Mouse (Mus musculus) heart, adult 2 months (tissue): ENCODE data around the gene Odf3b. TPM values are rescaled to one million over a fixed set of nuclear protein-coding genes. Genes with fewer than 3 reads are reported as not detected.

ENCODE experiments used
- DNase-seq, 2 experiments: peaks; one replicate each; pipeline ENCODE4 v3.0.0; 2021
- H3K27ac ChIP-seq: fragments of 200-600 bp; 2 replicates; pipeline ENCODE4 v1.8.1; 2022
- H3K27me3 ChIP-seq: fragments of 200-500 bp; 2 replicates; pipeline ENCODE4 v1.6.1; 2012; ENCODE audit warnings: mild to moderate bottlenecking, low read length, inconsistent platforms, mixed read lengths; ENCODE audit not compliant: control insufficient read depth, insufficient read depth
- H3K36me3 ChIP-seq: fragments of 200-500 bp; 2 replicates; pipeline ENCODE4 v1.6.1; 2012; ENCODE audit warnings: low read length, inconsistent platforms; ENCODE audit not compliant: control insufficient read depth, insufficient read depth
- H3K4me1 ChIP-seq: fragments of 200-500 bp; 2 replicates; pipeline ENCODE4 v1.6.1; 2011; ENCODE audit warnings: low read length; ENCODE audit not compliant: control insufficient read depth, insufficient read depth
- H3K4me3 ChIP-seq: fragments of 200-600 bp; 2 replicates; pipeline ENCODE4 v1.8.1; 2022
- H3K79me2 ChIP-seq: fragments of 200-500 bp; replicated peaks from 2 replicates; pipeline ENCODE4 v1.6.1; 2012; ENCODE audit warnings: mild to moderate bottlenecking, inconsistent platforms, low read length, moderate library complexity, mixed read lengths; ENCODE audit not compliant: control insufficient read depth, insufficient read depth
- H3K9ac ChIP-seq: fragments of 200-500 bp; 2 replicates; pipeline ENCODE4 v1.6.1; 2012; ENCODE audit warnings: low read depth, mild to moderate bottlenecking, control low read depth, inconsistent platforms, low read length, mixed read lengths
- CTCF ChIP-seq: fragments of 200-600 bp; IDR thresholded peaks from 2 replicates; pipeline ENCODE4 v1.8.1; 2022; ENCODE audit warnings: antibody characterized with exemption, mild to moderate bottlenecking, moderate library complexity
- EP300 ChIP-seq: fragments of 200-500 bp; IDR thresholded peaks from 2 replicates; pipeline ENCODE4 v1.6.1; 2011; ENCODE audit warnings: low read depth, low read length, control low read depth; ENCODE audit not compliant: insufficient read depth
- POLR2A ChIP-seq: fragments of 200-500 bp; IDR thresholded peaks from 2 replicates; pipeline ENCODE4 v1.6.1; 2011; ENCODE audit warnings: mild to moderate bottlenecking, low read depth, low read length, control low read depth; ENCODE audit not compliant: insufficient read depth
- WGBS: fragments of 180-500 bp; shearing (Covaris S2); methylation state at CpG from one replicate; pipeline ENCODE4 v1.1.7; 2018; 5-methylcytosine and 5-hydroxymethylcytosine counted together
- intact Hi-C: fragments of 180-260 bp; cut with DNase I; formaldehyde crosslinking; loops from one replicate; pipeline ENCODE4 v1.15.1; 2025
- polyA plus RNA-seq: library from polyadenylated mRNA; depleted of rRNA; stranded (reverse); fragments of >200 nt; gene quantifications from 2 replicates; pipeline ENCODE4 v1.2.3, GENCODE M21; 2012
- total RNA-seq, 2 experiments: library from RNA; stranded (reverse); gene quantifications; 2 replicates each; pipeline ENCODE4 v1.2.3; 2021

Odf3b gene
- total and polyA plus RNA-seq, 3 experiments = 0.91 to 9.1 (median 0.94) TPM

DNA sequence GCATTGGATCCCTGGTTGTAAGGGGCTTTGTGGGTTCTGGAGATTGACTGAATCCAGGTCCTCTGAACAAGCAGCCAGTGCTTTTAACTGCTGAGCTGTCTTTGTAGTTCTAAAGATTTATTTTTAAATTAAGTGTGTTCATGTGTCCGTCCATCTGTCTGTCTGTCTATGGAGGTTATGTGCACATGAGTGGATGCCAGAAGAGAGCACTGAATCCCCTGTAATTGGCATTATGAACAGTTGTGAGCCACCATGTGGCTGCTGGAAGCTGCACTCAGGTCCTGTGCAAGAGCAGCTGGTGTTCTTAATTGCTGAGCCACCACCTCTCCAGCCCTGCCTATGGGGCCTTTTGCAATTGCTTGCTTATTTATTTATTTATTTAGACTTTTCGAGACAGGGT is 19.1 kb upstream of the Odf3b start:
- H3K79me2 ChIP-seq = no peaks in the 10 kb centered on the region
- intact Hi-C loops = no loop called here
- 86% methylated on average over 2 of the region's 2 CpGs for WGBS
- no peaks in the 10 kb centered on the region for H3K27me3 ChIP-seq
- TF ChIP-seq EP300 = no peak
- TF ChIP-seq CTCF = no peak
- TF ChIP-seq POLR2A = no peak
- no peak overlapping the region for H3K9ac ChIP-seq
- no peak for DNase-seq
- H3K36me3 ChIP-seq = no peaks in the 10 kb centered on the region
- H3K27ac ChIP-seq = no peak overlapping the region
- H3K4me1 ChIP-seq = peaks cover 3% of the 10 kb centered on the region
- H3K4me3 ChIP-seq = no peak overlapping the region

DNA sequence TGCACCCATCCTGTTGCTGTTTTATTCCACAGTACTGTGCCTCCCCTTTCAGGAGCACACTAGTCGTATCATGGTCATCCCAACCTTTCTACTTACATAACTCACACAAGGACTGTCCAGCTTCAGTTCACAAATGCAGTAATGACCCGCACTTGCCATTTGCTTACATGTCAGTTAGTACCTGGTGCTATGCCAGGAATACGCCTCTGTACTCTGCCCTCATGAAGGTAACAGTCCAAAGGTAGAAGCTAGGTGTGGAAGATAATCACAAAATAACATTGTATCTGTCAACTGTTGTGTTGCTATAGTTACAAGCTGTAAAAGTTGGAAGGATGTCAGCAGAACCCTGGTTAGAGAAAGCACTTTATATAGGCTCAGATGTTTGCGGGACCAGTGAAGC is 17.8 kb upstream of the Odf3b start:
- WGBS = 86% methylated on average over 4 of the region's 4 CpGs
- Histone ChIP-seq H3K9ac (no peak overlapping the region), H3K27ac (no peak overlapping the region), H3K36me3 (no peaks in the 10 kb centered on the region), H3K4me3 (no peak overlapping the region), H3K4me1 (peaks cover 3% of the 10 kb centered on the region), H3K27me3 (no peaks in the 10 kb centered on the region), H3K79me2 (no peaks in the 10 kb centered on the region)
- no peak for DNase-seq
- no peak for TF ChIP-seq POLR2A
- no peak for TF ChIP-seq EP300
- TF ChIP-seq CTCF = no peak
- intact Hi-C loops = no loop called here

DNA sequence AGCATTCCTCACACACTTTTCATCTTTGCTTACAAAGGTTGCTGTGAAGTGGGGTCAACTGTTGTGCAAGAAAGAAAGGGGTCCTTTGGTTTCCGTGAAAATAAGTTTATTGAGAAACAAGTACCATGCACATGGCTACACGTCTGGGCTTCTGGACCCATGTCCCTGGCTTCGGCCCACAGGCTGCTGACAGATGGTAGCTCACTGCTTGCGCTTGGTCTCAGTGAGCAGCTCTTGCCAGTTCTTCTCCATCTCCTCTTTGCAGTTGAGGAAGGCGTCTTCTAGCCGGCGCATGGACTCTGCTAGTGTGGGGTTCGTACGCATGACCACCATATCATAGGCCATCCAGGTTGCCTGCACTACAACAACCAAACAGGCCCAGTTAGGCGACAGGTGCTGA is 11.0 kb upstream of the Odf3b start:
- Histone ChIP-seq H3K9ac (no peak overlapping the region), H3K27ac (no peak overlapping the region), H3K36me3 (no peaks in the 10 kb centered on the region), H3K4me1 (no peaks in the 10 kb centered on the region), H3K4me3 (no peak overlapping the region), H3K79me2 (no peaks in the 10 kb centered on the region), H3K27me3 (no peaks in the 10 kb centered on the region; the same call in 1 of the 2 replicates)
- TF ChIP-seq POLR2A (no peak), CTCF (no peak), EP300 (no peak)
- intact Hi-C loops = no loop called here
- DNase-seq = no peak
- WGBS = 94% methylated on average over 10 of the region's 10 CpGs

GRCm38 (mm10) chr15:89387127-89387526 is 8.0 kb upstream of the Odf3b start:
- Histone ChIP-seq H3K4me1 (no peaks in the 10 kb centered on the region), H3K9ac (no peak overlapping the region), H3K36me3 (no peaks in the 10 kb centered on the region), H3K79me2 (no peaks in the 10 kb centered on the region), H3K27me3 (no peaks in the 10 kb centered on the region; the same call in 1 of the 2 replicates), H3K27ac (no peak overlapping the region), H3K4me3 (no peak overlapping the region)
- DNase-seq = no peak
- 33% methylated on average over 12 of the region's 12 CpGs for WGBS
- TF ChIP-seq POLR2A (no peak), CTCF (no peak), EP300 (no peak)
- intact Hi-C loops = no loop called here

GRCm38 (mm10) chr15:89384617-89385016 is 5.5 kb upstream of the Odf3b start, which contains the start of gene Klhdc7b:
Gene Klhdc7b, plus strand, starts transcription at chr15:89384917.
- intact Hi-C loops = no loop called here
- H3K4me1 ChIP-seq = no peaks in the 10 kb centered on the region
- H3K9ac ChIP-seq = no peak within 1 kb of the TSS
- H3K36me3 ChIP-seq = no peaks in the 10 kb centered on the region
- 82% methylated on average over 7 of the region's 7 CpGs for WGBS
- no peak within 1 kb of the TSS for H3K4me3 ChIP-seq
- TF ChIP-seq CTCF (no peak), POLR2A (no peak), EP300 (no peak)
- H3K27ac ChIP-seq = no peak within 1 kb of the TSS
- no peak for DNase-seq
- H3K79me2 ChIP-seq = no peaks in the 10 kb centered on the region
- H3K27me3 ChIP-seq = no peaks in the 10 kb centered on the region; the same call in 1 of the 2 replicates

- H3K4me1 ChIP-seq = no peaks in the 10 kb centered on the region
- peak overlapping the region; percentile 62 for H3K4me3 ChIP-seq
- no peaks in the 10 kb centered on the region for H3K36me3 ChIP-seq
- H3K27me3 ChIP-seq = 0 out of 2 replicates have a peak, but pooled peaks cover 2% of the 10 kb centered on the region
- H3K27ac ChIP-seq = peak overlapping the region; percentile 87
- H3K79me2 ChIP-seq = no peaks in the 10 kb centered on the region
- 18% methylated on average over 10 of the region's 10 CpGs for WGBS
- TF ChIP-seq EP300 (no peak), POLR2A (no peak)
- H3K9ac ChIP-seq = no peak overlapping the region
- intact Hi-C loops = loop anchor here (10.0 kb wide), 1 partner anchor 235 kb away; the partner anchor contains the start of genes Mapk11 and Mapk12
- DNase-seq = peak; percentile 28 to 59
Observed at GRCm38 (mm10) chr15:89379429-89379828, 347 bp upstream of the Odf3b start.
